Mouse (Mus musculus) stomach, postnatal 0 days (tissue): ENCODE measurements around the gene Sema3g.

Experiments
- CTCF ChIP-seq: IDR thresholded peaks from 2 replicates; pipeline ENCODE4 v1.5.1; 2016; ENCODE audit warnings: antibody characterized with exemption, low read depth, mild to moderate bottlenecking, moderate library complexity
- EP300 ChIP-seq: optimal IDR thresholded peaks from 2 replicates; pipeline ENCODE3; 2016; ENCODE audit warnings: antibody characterized with exemption

DNA sequence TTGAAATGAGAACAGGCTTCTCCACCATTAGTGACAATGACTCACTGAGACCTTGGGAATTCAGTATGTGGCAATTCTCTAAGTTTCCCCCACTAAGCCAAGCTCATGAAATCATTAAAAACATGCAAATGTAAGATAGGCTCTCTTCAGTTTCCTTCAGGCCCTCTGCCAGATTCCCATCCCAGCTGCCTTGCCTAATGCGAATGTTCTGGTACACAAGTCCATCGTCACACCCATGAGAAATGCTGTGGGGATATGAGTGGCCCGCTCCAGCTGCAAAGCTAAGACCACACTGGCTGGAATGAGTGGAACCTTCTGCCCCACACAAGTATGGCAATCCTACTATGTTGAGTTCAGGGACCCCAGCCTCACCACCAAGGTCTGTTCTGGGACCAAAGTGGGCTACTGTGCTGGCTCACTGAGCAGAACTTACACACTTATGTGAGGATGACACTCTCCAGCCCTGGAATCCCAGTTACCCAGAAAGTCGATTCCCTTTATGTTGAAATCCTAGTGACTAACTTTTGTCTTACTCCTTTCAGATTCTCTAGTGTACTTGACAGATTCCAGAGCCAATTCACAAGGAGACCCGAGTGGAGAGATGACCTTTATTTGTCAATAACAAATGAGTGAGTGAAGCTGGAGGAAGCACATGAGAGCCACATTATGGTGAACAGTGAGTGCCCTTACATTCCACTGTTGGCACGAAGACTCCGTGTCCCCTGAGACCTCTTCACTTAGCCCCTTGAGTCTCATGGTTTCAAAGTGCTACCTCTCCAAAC, 19.6 kb downstream of the Sema3g start:
- no peak for TF ChIP-seq CTCF
- TF ChIP-seq EP300: no peak
